Mouse (Mus musculus) forebrain, embryonic 16.5 days (tissue): ENCODE measurements around the gene Xrra1. TPM values are rescaled to one million over a fixed set of nuclear protein-coding genes. Genes with fewer than 3 reads are reported as not detected.

Source experiments
- ATAC-seq: fragments of 200-750 bp; cut with Nextera tagmentation; 2 replicates; pipeline ENCODE4 v1.8.0; 2017; ENCODE audit warnings: mild to moderate bottlenecking, moderate library complexity
- H3K27ac ChIP-seq: fragments of 300-500 bp; sonication (generic); 2 replicates; pipeline ENCODE4 v1.5.1; 2014; ENCODE audit warnings: low read length, control low read depth
- H3K27me3 ChIP-seq: fragments of 300-500 bp; sonication (generic); replicated peaks from 2 replicates; pipeline ENCODE4 v1.6.1; 2014; ENCODE audit warnings: low read length; ENCODE audit not compliant: control insufficient read depth, insufficient read depth
- H3K36me3 ChIP-seq: fragments of 300-500 bp; sonication (generic); 2 replicates; pipeline ENCODE4 v1.6.1; 2014; ENCODE audit not compliant: control insufficient read depth, insufficient read depth
- H3K4me1 ChIP-seq: fragments of 300-500 bp; sonication (generic); replicated peaks from 2 replicates; pipeline ENCODE4 v1.6.1; 2014; ENCODE audit warnings: low read length; ENCODE audit not compliant: control insufficient read depth, insufficient read depth
- H3K4me2 ChIP-seq: fragments of 300-500 bp; sonication (generic); 2 replicates; pipeline ENCODE4 v1.6.1; 2014; ENCODE audit warnings: mild to moderate bottlenecking, low read length, control low read depth
- H3K4me3 ChIP-seq: fragments of 300-500 bp; sonication (generic); replicated peaks from 2 replicates; pipeline ENCODE4 v1.5.1; 2014; ENCODE audit warnings: mild to moderate bottlenecking, low read length, control low read depth
- H3K9ac ChIP-seq: fragments of 300-500 bp; sonication (generic); replicated peaks from 2 replicates; pipeline ENCODE4 v1.6.1; 2014; ENCODE audit warnings: low read depth, low read length, control low read depth
- H3K9me3 ChIP-seq: fragments of 300-500 bp; sonication (generic); 2 replicates; pipeline ENCODE4 v1.6.1; 2016; ENCODE audit warnings: low read length; ENCODE audit not compliant: control insufficient read depth
- WGBS: fragments of 180-500 bp; shearing (Covaris S2); extraction: QIAGEN DNeasy Blood & Tissue Kit; methylation state at CpG from one replicate; pipeline ENCODE4 v1.1.7; 2014; 5-methylcytosine and 5-hydroxymethylcytosine counted together
- polyA plus RNA-seq: library from polyadenylated mRNA; unstranded; fragments of >200 nt; fragmentation: Nextera tagmentation; extraction: Ambion mirVana; gene quantifications from 2 replicates; pipeline ENCODE4 v1.2.1, GENCODE M21; 2015

Xrra1 gene
- polyA plus RNA-seq, 1 experiment from 2014 or later: 0.70 TPM

DNA sequence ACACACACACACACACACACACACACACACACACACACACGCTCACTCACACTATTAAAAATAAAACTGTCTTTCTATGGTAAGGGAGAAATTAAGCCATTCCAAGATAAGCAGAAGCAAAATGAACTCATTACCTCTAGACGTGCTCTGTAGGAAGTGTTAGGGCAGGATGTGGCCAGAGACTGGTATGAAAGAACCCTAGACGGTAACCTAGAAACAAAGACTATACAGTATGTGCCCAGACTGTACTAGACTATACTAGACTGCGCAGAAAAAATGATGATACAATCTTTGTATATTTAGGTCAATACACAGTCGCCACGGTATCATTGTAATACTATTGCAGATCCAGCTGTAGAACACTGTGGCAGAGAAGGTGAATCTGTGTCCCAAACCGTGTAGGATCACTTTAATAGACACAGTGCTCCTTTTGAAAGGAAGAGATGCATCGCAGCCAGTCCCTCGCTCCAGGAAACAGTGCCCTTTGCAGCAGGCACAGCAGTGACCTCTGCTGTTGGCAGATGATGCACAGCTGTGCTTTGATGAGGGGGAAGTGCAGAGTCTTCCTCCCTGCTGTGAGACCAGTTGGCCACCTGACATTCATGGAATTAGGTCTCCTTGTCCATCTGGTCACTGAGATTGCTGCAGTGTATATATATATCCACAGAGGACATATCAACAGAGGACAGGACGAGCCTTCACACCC, 30.4 kb downstream of the Xrra1 start:
- Histone ChIP-seq H3K27me3 (no peaks in the 10 kb centered on the region), H3K27ac (no peak overlapping the region), H3K9me3 (no peaks in the 10 kb centered on the region), H3K4me1 (no peaks in the 10 kb centered on the region), H3K4me3 (no peak overlapping the region), H3K4me2 (no peak overlapping the region), H3K36me3 (no peaks in the 10 kb centered on the region), H3K9ac (no peak overlapping the region)
- ATAC-seq: no peak
- 52% methylated on average over 10 of the region's 10 CpGs for WGBS

DNA sequence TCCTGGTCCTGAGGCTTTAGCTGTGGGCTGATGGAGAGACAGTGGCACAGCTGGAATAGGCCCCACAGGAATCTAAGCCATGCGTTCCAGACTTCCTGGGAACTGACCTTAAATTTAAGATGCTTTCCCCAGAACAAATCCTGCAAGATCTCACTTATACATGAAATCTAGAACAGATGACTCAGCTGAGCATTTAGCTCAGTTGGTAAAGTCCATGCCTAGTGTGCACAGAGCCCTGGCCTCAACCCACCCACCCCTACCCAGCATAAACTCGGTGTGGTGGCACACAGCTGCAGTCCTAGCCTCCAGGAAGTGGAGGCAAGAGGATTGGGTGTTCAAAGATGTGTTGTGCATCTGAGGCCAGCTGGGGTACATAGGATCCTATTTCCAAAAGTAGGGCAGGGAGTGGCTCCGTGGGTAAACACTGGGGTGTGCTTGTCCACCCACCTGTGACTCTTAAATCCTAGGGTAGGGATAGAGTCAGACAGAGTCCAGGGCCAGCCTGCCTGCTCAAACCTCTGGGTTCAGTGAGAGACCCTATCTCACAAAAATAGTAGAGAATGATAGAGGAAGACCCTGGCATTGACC, 31.3 kb downstream of the Xrra1 start:
- no peaks in the 10 kb centered on the region for H3K9me3 ChIP-seq
- H3K4me1 ChIP-seq: peaks cover 5% of the 10 kb centered on the region
- H3K27ac ChIP-seq: no peak overlapping the region
- H3K27me3 ChIP-seq: no peaks in the 10 kb centered on the region
- no peak overlapping the region for H3K4me3 ChIP-seq
- no peak overlapping the region for H3K9ac ChIP-seq
- H3K36me3 ChIP-seq: no peaks in the 10 kb centered on the region
- 85% methylated on average over 3 of the region's 3 CpGs for WGBS
- H3K4me2 ChIP-seq: no peak overlapping the region
- no peak for ATAC-seq

DNA sequence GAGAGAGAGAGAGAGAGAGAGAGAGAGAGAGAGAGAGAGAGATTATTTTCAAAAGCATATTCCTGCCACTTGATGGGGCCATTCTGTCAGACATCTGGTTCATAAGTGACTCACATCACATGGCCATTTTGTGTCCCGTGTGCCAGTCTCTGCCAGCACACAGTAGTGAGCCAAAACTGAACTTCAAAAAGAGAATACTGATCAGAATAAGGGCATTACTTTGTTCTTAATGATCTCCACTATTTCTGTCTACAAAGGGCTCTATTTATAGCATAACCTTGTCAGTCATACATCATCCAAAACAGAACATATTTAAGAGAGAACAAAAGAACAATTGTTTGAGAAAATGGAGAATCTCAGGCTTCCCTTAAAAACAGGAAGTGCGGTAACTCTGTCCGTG, 32.6 kb downstream of the Xrra1 start:
- H3K9me3 ChIP-seq: no peaks in the 10 kb centered on the region
- no peak for ATAC-seq
- no peaks in the 10 kb centered on the region for H3K27me3 ChIP-seq
- no peaks in the 10 kb centered on the region for H3K36me3 ChIP-seq
- no peak overlapping the region for H3K4me2 ChIP-seq
- WGBS: 71% methylated on average over 3 of the region's 3 CpGs
- H3K4me1 ChIP-seq: peaks cover 6% of the 10 kb centered on the region
- H3K9ac ChIP-seq: no peak overlapping the region
- H3K4me3 ChIP-seq: no peak overlapping the region
- H3K27ac ChIP-seq: no peak overlapping the region

DNA sequence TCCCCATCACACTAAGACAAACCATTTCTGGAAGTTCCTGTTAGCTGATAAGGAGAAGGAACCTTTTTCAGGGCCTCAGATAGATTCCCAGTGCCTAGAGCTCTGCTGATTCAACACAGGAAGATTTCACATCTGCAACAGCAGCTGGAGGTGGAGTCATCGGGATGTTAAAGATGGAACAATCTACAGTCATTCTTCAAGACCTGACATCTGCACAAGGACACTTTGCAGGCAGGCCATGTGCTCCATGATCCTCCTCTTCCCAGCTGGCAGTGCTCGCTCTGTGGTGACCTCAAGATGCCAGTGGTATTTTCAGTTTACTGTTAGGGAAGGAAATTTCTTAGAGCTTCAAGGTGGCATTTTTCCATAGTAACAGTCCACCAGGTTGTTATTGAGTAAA, 33.4 kb downstream of the Xrra1 start:
- Histone ChIP-seq H3K9ac (no peak overlapping the region), H3K36me3 (no peaks in the 10 kb centered on the region), H3K4me1 (peaks cover 6% of the 10 kb centered on the region), H3K27me3 (no peaks in the 10 kb centered on the region), H3K9me3 (no peaks in the 10 kb centered on the region), H3K4me2 (no peak overlapping the region), H3K27ac (no peak overlapping the region), H3K4me3 (no peak overlapping the region)
- ATAC-seq: no peak
- WGBS: 93% methylated on average over 2 of the region's 2 CpGs

DNA sequence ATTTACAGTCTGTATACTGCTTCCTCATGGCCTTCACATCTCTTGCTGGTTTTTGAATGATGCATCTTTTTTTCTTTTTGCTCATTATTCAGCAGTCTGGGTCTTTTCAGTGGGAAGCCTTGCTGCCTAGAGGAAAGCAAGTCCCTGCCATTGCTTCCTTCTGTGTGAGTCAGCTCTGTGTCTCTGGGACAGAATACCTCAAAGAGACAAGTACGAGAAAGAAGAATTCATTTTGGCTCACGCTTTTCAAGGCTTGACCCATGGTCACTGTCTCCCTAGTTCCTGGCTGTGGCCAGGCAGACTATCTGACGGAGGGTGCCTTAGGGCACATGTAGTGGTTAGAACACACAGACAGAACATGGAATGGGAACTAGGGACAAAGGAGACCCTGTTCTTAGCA, 35.1 kb downstream of the Xrra1 start:
- H3K4me2 ChIP-seq: no peak overlapping the region
- no peaks in the 10 kb centered on the region for H3K36me3 ChIP-seq
- H3K4me3 ChIP-seq: no peak overlapping the region
- WGBS: 82% methylated on average over 3 of the region's 3 CpGs
- no peaks in the 10 kb centered on the region for H3K9me3 ChIP-seq
- H3K9ac ChIP-seq: no peak overlapping the region
- no peak for ATAC-seq
- H3K27me3 ChIP-seq: no peaks in the 10 kb centered on the region
- peaks cover 6% of the 10 kb centered on the region for H3K4me1 ChIP-seq
- no peak overlapping the region for H3K27ac ChIP-seq

DNA sequence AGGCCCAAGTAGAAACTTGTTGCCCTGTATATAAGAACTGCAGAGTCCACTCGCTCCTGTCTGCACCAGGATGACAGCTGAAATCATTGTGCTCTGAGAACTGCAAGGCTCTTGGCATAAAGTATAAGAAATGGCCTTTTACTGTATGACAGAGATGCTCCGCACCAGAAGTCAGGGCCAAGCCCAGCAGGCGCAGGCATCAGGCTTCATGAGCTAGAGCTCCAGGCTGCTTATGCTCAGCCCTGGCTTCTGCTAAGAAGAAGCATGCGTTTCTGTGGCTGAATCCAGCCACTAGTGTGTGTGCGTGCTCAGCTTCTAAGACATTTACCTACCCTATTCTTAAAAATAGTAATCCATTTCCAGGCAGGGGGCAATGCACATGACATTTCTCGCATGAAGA, 35.6 kb downstream of the Xrra1 start:
- ATAC-seq: no peak
- no peaks in the 10 kb centered on the region for H3K36me3 ChIP-seq
- no peak overlapping the region for H3K4me2 ChIP-seq
- no peaks in the 10 kb centered on the region for H3K27me3 ChIP-seq
- H3K9me3 ChIP-seq: no peaks in the 10 kb centered on the region
- 81% methylated on average over 6 of the region's 6 CpGs for WGBS
- H3K9ac ChIP-seq: no peak overlapping the region
- peak overlapping the region; percentile 20; the same call in 1 of the 2 replicates for H3K27ac ChIP-seq
- peaks cover 6% of the 10 kb centered on the region for H3K4me1 ChIP-seq
- H3K4me3 ChIP-seq: no peak overlapping the region

DNA sequence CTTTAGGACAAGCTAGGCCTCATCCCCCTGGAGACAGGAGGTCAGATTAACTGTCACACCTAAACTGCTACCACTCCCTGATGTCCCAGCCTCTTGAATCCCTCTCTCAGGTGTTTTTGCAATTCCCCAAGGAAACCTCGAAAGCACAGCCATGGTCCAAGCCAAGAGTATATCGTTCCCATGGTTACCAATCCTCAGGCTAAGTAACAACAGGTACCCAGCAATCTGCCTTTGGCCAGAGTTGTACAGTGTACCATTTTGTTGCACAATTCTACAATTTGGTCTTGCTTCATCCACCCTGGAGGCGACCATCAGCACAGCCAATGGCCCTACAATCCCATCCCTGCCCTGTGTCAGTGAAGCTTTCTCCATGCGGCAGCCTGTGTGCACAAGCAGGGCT, 38.0 kb downstream of the Xrra1 start:
- H3K4me2 ChIP-seq: no peak overlapping the region
- no peak for ATAC-seq
- no peak overlapping the region for H3K9ac ChIP-seq
- no peak overlapping the region for H3K4me3 ChIP-seq
- H3K27me3 ChIP-seq: no peaks in the 10 kb centered on the region
- no peaks in the 10 kb centered on the region for H3K9me3 ChIP-seq
- H3K27ac ChIP-seq: no peak overlapping the region
- H3K36me3 ChIP-seq: no peaks in the 10 kb centered on the region
- H3K4me1 ChIP-seq: peaks cover 6% of the 10 kb centered on the region
- WGBS: 85% methylated on average over 4 of the region's 4 CpGs

DNA sequence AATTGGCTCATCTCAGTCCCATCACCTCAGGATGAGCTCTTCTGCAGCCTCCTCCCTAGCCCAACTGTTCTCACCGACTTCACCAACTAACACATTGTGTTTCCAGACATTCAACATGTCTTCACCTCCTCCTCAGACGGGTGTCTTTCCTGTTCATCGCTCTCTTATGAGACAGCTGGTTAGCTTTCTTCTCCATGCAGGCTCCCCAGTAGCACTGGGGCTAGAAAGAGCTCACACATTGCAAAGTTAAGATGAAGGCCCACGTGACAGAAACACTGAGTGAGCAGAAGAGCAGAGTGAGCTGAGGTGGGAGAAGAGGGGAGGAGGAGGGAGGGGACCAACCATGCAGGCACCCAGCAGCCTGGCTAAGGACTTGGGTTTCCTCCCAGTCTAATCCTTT, 43.3 kb downstream of the Xrra1 start:
- Histone ChIP-seq H3K27ac (no peak overlapping the region), H3K9me3 (no peaks in the 10 kb centered on the region), H3K9ac (no peak overlapping the region), H3K4me2 (no peak overlapping the region), H3K4me1 (no peaks in the 10 kb centered on the region), H3K4me3 (no peak overlapping the region), H3K36me3 (no peaks in the 10 kb centered on the region), H3K27me3 (no peaks in the 10 kb centered on the region)
- 75% methylated on average over 4 of the region's 4 CpGs for WGBS
- ATAC-seq: no peak

DNA sequence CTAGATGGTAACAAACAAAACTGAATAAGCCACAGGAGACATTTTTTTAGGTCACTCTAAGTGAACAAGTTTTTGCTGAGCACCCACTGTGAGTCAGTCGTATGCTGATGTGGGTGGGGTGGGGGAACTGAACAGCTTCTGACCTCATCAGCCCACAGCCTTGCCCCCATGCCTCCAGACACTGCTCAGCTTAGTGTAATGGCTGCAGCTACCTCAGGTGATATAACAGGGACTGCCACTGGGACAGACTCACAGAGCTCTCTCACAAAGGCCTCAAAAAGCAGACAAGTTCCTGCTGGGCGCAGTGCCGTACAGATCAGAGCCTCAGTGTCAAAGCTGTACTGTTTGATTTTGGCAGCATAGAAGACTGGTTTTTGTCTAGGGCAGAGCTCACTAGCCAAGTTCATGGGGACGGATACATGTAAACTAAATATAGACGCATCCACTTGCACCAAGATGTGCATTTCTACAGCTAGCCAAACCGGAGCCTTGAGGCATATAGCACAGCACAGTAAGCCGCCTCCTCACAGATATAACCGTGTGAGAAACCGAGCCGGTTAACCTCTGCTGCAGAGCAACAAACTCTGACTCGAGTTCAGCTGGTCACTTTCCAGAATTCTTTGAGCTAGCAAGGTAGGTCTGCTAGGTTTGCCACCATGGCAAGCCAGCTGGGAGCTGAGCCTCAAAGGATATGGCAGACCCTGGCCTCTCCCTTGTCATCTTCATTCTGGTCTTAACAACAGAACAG, 44.2 kb downstream of the Xrra1 start:
- WGBS: 67% methylated on average over 11 of the region's 11 CpGs
- ATAC-seq: no peak

More for the DNA sequence above, 44.2 kb downstream of the Xrra1 start:
- H3K4me3 ChIP-seq: no peak overlapping the region
- H3K27ac ChIP-seq: no peak overlapping the region
- H3K9ac ChIP-seq: no peak overlapping the region
- H3K9me3 ChIP-seq: no peaks in the 10 kb centered on the region
- H3K4me2 ChIP-seq: no peak overlapping the region
- no peaks in the 10 kb centered on the region for H3K27me3 ChIP-seq
- no peaks in the 10 kb centered on the region for H3K4me1 ChIP-seq
- no peaks in the 10 kb centered on the region for H3K36me3 ChIP-seq
